Mouse (Mus musculus) ES-E14 (cell line): ENCODE data around the gene Opn5. TPM values are rescaled to one million over a fixed set of nuclear protein-coding genes. Genes with fewer than 3 reads are reported as not detected.

Experiments used
- DNase-seq: peaks from one replicate; pipeline ENCODE4 v3.0.0-alpha.2; 2013; ENCODE audit warnings: low read depth, low spot score
- H3K27ac ChIP-seq: 2 replicates; pipeline ENCODE4 v1.5.1; 2012; ENCODE audit warnings: low read depth, mild to moderate bottlenecking, low read length, moderate library complexity, mixed read lengths; ENCODE audit not compliant: poor library complexity, insufficient read depth, severe bottlenecking
- H3K36me3 ChIP-seq: 2 replicates; pipeline ENCODE4 v1.6.1; 2012; ENCODE audit warnings: mild to moderate bottlenecking, low read length, moderate library complexity, mixed read lengths; ENCODE audit not compliant: control insufficient read depth, poor library complexity, insufficient read depth, severe bottlenecking
- H3K4me1 ChIP-seq, 2 experiments: fragments of 150-350 bp in 1 of 2; sonication (generic) in 1 of 2; 2 replicates each; pipeline ENCODE4 v1.6.1; 2012; ENCODE audit warnings: low read length in 2 of 2, mild to moderate bottlenecking in 1 of 2, mixed read lengths in 1 of 2; ENCODE audit not compliant: control insufficient read depth in 2 of 2, insufficient read depth in 2 of 2, poor library complexity in 1 of 2
- H3K4me3 ChIP-seq, 2 experiments: fragments of 150-350 bp in 1 of 2; sonication (generic) in 1 of 2; 2 replicates each; pipeline ENCODE4 v1.5.1; 2012; ENCODE audit warnings: low read length in 2 of 2, low read depth in 1 of 2, mild to moderate bottlenecking in 1 of 2, mixed read lengths in 1 of 2; ENCODE audit not compliant: insufficient read depth in 1 of 2, poor library complexity in 1 of 2, severe bottlenecking in 1 of 2
- H3K9ac ChIP-seq: 2 replicates; pipeline ENCODE4 v1.6.1; 2012; ENCODE audit warnings: low read depth, mild to moderate bottlenecking, low read length, mixed read lengths; ENCODE audit not compliant: poor library complexity, insufficient read depth, severe bottlenecking
- H3K9me3 ChIP-seq: fragments of 150-350 bp; sonication (generic); 2 replicates; pipeline ENCODE4 v1.6.1; 2012; ENCODE audit warnings: low read depth, mild to moderate bottlenecking, low read length; ENCODE audit not compliant: control insufficient read depth, insufficient read depth
- CHD2 ChIP-seq: IDR thresholded peaks from 2 replicates; pipeline ENCODE4 v1.6.1; 2014; ENCODE audit warnings: mild to moderate bottlenecking, low read depth, low read length, inconsistent platforms
- HCFC1 ChIP-seq: IDR thresholded peaks from 2 replicates; pipeline ENCODE4 v1.6.1; 2012; ENCODE audit warnings: low read length, inconsistent platforms, borderline replicate concordance; ENCODE audit not compliant: insufficient read depth
- MAFK ChIP-seq: IDR thresholded peaks from 2 replicates; pipeline ENCODE4 v1.6.1; 2014; ENCODE audit warnings: mild to moderate bottlenecking, low read depth, low read length, inconsistent platforms; ENCODE audit not compliant: insufficient read depth
- ZC3H11A ChIP-seq: IDR thresholded peaks from 2 replicates; pipeline ENCODE4 v1.6.1; 2012; ENCODE audit warnings: low read depth, mild to moderate bottlenecking, inconsistent platforms, low read length, borderline replicate concordance
- ZNF384 ChIP-seq: IDR thresholded peaks from 2 replicates; pipeline ENCODE4 v1.6.1; 2012; ENCODE audit warnings: low read depth, low read length, inconsistent platforms
- in situ Hi-C, 2 experiments: fragments of 600-800 bp; cut with MboI; formaldehyde crosslinking; loops; one replicate each; pipeline ENCODE4 v1.15.1; 2025; ENCODE audit warnings: low sequenced_read_pairs in 2 of 2, inconsistent platforms in 1 of 2; ENCODE audit not compliant: unreplicated experiment in 2 of 2
- total RNA-seq: library from RNA; depleted of rRNA; stranded (reverse); fragments of 300-350 nt; gene quantifications from 2 replicates; pipeline ENCODE4 v1.2.3, GENCODE M21; 2012; rRNA removed

Gene Opn5
- not detected in 2 replicates for total RNA-seq

- in situ Hi-C loops = no loop called here
- TF ChIP-seq ZC3H11A (no peak), MAFK (no peak), HCFC1 (no peak), ZNF384 (no peak), CHD2 (no peak)
- H3K9me3 ChIP-seq = no peaks in the 10 kb centered on the region
- H3K9ac ChIP-seq = no peak within 1 kb of the TSS
- no peak within 1 kb of the TSS for H3K4me3 ChIP-seq
- no peaks in the 10 kb centered on the region for H3K4me1 ChIP-seq
- H3K27ac ChIP-seq = no peak within 1 kb of the TSS
- H3K36me3 ChIP-seq = no peaks in the 10 kb centered on the region
- no peak for DNase-seq
These were observed at the start of gene Opn5 for GRCm38 (mm10) chr17:42611295-42611694. TSS of gene Opn5 (minus strand) at chr17:42611395.

- Histone ChIP-seq H3K36me3 (no peaks in the 10 kb centered on the region), H3K4me1 (no peaks in the 10 kb centered on the region), H3K9ac (no peak overlapping the region), H3K4me3 (no peak overlapping the region), H3K27ac (no peak overlapping the region), H3K9me3 (no peaks in the 10 kb centered on the region)
- peak; percentile 35 for DNase-seq
- TF ChIP-seq ZC3H11A (peak; percentile 23; the same call in 1 of the 2 replicates), MAFK (no peak), ZNF384 (no peak), HCFC1 (no peak), CHD2 (no peak)
- in situ Hi-C loops = no loop called here
These were observed 47.6 kb upstream of the Opn5 start for GRCm38 (mm10) chr17:42658634-42659422.

- in situ Hi-C loops = no loop called here
- H3K4me1 ChIP-seq = peaks cover 0 to 2% of the 10 kb centered on the region in 2 experiments; a peak in 1 of 4 replicates
- no peak for DNase-seq
- H3K4me3 ChIP-seq = no peak overlapping the region
- H3K9me3 ChIP-seq = no peaks in the 10 kb centered on the region
- H3K27ac ChIP-seq = no peak overlapping the region
- no peaks in the 10 kb centered on the region for H3K36me3 ChIP-seq
- no peak overlapping the region for H3K9ac ChIP-seq
- no peak for TF ChIP-seq MAFK
- TF ChIP-seq CHD2 = no peak
- TF ChIP-seq ZNF384 = no peak
- no peak for TF ChIP-seq HCFC1
- TF ChIP-seq ZC3H11A = no peak
These were observed 32.2 kb upstream of the Opn5 start for GRCm38 (mm10) chr17:42643416-42643815.

- Histone ChIP-seq H3K4me1 (no peaks in the 10 kb centered on the region), H3K4me3 (no peak overlapping the region), H3K9ac (no peak overlapping the region), H3K9me3 (no peaks in the 10 kb centered on the region), H3K27ac (no peak overlapping the region), H3K36me3 (no peaks in the 10 kb centered on the region)
- no peak for DNase-seq
- in situ Hi-C loops = no loop called here
- no peak for TF ChIP-seq HCFC1
- no peak for TF ChIP-seq CHD2
- TF ChIP-seq ZC3H11A = no peak
- TF ChIP-seq MAFK = no peak
- no peak for TF ChIP-seq ZNF384
These were observed 19.0 kb upstream of the Opn5 start for GRCm38 (mm10) chr17:42630206-42630605.
